Mouse (Mus musculus): ENCODE results near the gene Ppfia2.

Gene Ppfia2

GRCm38 (mm10) chr10:106928576-106929332 lies 458.6 kb downstream of the Ppfia2 start:
- no peak for TF ChIP-seq GATA4 (IDR thresholded peaks at IDR 0.05; ENCODE audit: insufficient replicate concordance, low read length)

- TF ChIP-seq GATA4 (IDR thresholded peaks at IDR 0.05; ENCODE audit: insufficient replicate concordance, low read length) = no peak
Measured at GRCm38 (mm10) chr10:106932571-106933073, 462.5 kb downstream of the Ppfia2 start.

- no peak for TF ChIP-seq GATA4 (IDR thresholded peaks at IDR 0.05; ENCODE audit: insufficient replicate concordance, low read length)
Measured at GRCm38 (mm10) chr10:106936996-106937395, 466.9 kb downstream of the Ppfia2 start.

- TF ChIP-seq GATA4 (IDR thresholded peaks at IDR 0.05; ENCODE audit: insufficient replicate concordance, low read length) = no peak
Measured at GRCm38 (mm10) chr10:106938851-106939250, 468.7 kb downstream of the Ppfia2 start.

- TF ChIP-seq GATA4 (IDR thresholded peaks at IDR 0.05; ENCODE audit: insufficient replicate concordance, low read length) = no peak
Measured at GRCm38 (mm10) chr10:106939441-106939840, 469.3 kb downstream of the Ppfia2 start.

GRCm38 (mm10) chr10:106941380-106941779 lies 471.2 kb downstream of the Ppfia2 start:
- TF ChIP-seq GATA4 (IDR thresholded peaks at IDR 0.05; ENCODE audit: insufficient replicate concordance, low read length) = no peak

GRCm38 (mm10) chr10:106959026-106959425 lies 488.9 kb downstream of the Ppfia2 start:
- no peak for TF ChIP-seq GATA4 (IDR thresholded peaks at IDR 0.05; ENCODE audit: insufficient replicate concordance, low read length)

- TF ChIP-seq GATA4 (IDR thresholded peaks at IDR 0.05; ENCODE audit: insufficient replicate concordance, low read length) = no peak
Measured at GRCm38 (mm10) chr10:106975193-106976141, 505.3 kb downstream of the Ppfia2 start.

All from liver, adult (tissue).